Mouse (Mus musculus) heart, postnatal 36 days (tissue): ENCODE results near the gene Me1. TPM values are rescaled to one million over a fixed set of nuclear protein-coding genes. Genes with fewer than 3 reads are reported as not detected.

Source experiments
- DNase-seq, 2 experiments: peaks; one replicate each; pipeline ENCODE4 v3.0.0; 2021 to 2022
- intact Hi-C: fragments of 180-260 bp; cut with DNase I; formaldehyde crosslinking; loops from one replicate; pipeline ENCODE4 v1.15.1; 2025
- total RNA-seq, 2 experiments: library from RNA; stranded (reverse); gene quantifications; 2 replicates each; pipeline ENCODE4 v1.2.3; 2021

The Me1 gene
- total RNA-seq, 2 experiments from 2014 or later, result 112 to 114 TPM

- DNase-seq, result no peak
- intact Hi-C loops, result no loop called here
Measured at GRCm38 (mm10) chr9:86569314-86569910, 126.3 kb downstream of the Me1 start.

- intact Hi-C loops, result no loop called here
Measured at GRCm38 (mm10) chr9:86560543-86560942, 135.2 kb downstream of the Me1 start.

GRCm38 (mm10) chr9:86554641-86555040 is 141.1 kb downstream of the Me1 start:
- intact Hi-C loops, result no loop called here
- DNase-seq, result no peak

More at GRCm38 (mm10) chr9:86560543-86560942, 135.2 kb downstream of the Me1 start:
- DNase-seq, result no peak

GRCm38 (mm10) chr9:86553886-86554285 is 141.9 kb downstream of the Me1 start:
- no peak for DNase-seq
- intact Hi-C loops, result no loop called here

GRCm38 (mm10) chr9:86550717-86551116 is 145.0 kb downstream of the Me1 start:
- DNase-seq, result no peak
- intact Hi-C loops, result no loop called here

DNA sequence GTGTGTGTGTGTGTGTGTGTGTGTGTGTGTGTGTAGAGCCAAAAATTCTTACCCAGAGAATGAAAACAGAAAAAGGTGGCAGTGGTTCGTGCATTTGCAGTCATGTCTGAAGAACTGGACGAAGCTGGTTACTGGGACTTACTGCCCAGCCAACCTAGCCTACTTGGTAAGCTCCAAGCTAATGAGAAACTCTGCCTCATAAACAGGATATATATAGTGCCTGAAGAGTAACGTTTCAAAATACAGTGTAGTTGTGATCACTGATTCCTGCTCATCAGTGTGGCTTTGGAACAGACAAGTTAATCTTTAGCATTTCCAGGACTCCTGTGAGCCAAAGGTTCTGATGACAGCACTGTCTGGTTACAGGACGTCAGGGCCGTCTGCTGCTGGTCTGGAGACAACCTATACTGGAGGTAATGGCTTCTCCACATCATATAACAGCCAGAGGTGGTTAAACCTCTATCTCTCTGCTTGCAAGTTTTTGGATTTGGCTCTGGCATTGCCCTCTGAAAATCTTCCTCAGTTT is 146.1 kb downstream of the Me1 start:
- no peak for DNase-seq
- intact Hi-C loops, result no loop called here

DNA sequence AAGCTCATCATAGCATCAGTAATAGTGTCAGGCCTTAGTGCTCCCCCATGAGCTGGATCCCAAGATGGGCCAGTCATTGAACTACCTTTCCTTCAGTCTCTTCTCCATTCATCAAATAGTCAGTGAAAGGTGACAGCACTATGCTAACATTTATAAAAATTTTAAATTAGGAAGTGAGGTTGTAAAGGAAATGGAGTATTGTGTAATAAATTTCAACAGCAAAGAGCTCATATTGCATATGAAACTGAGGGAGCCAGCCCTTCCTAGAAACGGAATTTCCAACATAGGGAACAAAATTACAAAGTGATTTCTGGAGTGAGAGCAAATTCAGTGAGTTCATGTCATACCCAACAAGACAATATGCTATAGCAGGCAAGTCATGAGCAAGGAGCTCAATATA is 151.2 kb downstream of the Me1 start:
- intact Hi-C loops, result no loop called here

GRCm38 (mm10) chr9:86543451-86543850 is 152.3 kb downstream of the Me1 start:
- intact Hi-C loops, result no loop called here
- no peak for DNase-seq

More for the DNA sequence above, 151.2 kb downstream of the Me1 start:
- DNase-seq, result no peak

DNA sequence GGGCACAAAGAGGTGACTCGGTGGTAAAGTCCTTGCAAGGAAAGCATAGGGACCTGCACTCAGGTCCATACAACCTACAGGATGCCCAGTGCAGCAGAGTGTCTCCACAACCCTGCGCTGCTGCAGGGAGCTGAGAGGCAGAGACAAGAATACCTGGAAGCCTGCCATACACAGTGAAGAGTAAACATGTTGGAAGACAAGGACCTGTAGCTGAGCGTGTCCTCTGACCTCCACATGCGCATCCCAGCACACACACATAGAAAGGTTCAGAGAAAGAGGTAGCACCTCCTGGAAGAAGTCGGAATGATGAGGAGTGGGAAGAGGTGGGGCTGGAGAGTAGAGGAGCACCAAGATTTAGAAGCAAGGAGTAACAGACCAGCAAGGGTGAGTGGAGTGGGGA is 161.7 kb downstream of the Me1 start:
- intact Hi-C loops, result no loop called here
- DNase-seq, result no peak

Other genes with a start within 250 kb of the Me1 start
- 1 to 10 TPM; 1.5 to 1.9 TPM for gene Ube2cbp, start 231.0 kb downstream of the Me1 start, total RNA-seq
- 10 to 100 TPM; 17.7 to 19.2 TPM for gene Dop1a, start 228.8 kb downstream of the Me1 start, total RNA-seq
- 1 to 10 TPM; 7.2 to 7.8 TPM for gene Pgm3, start 124.1 kb downstream of the Me1 start, total RNA-seq
- gene Rwdd2a, start 124.0 kb downstream of the Me1 start, total RNA-seq, result under 1 TPM; 0.58 to 0.76 TPM
- under 1 TPM; 0.27 to 0.42 TPM for gene Prss35, start 47.7 kb upstream of the Me1 start, total RNA-seq
- 1 to 10 TPM; 7.3 to 8.9 TPM for gene Snap91, start 184.7 kb upstream of the Me1 start, total RNA-seq